Mouse (Mus musculus) MN1 (cell line): ENCODE measurements around the gene Tnfsf13.
A peak's percentile ranks its signal among the peaks of the same experiment; 100 is the strongest.
"Not testable (repeated sequence)": the region's sequence is repeated elsewhere in the genome, so short reads cannot be mapped to it uniquely, and the experiment has no call there.

Source experiments
- DNase-seq: peaks from one replicate; pipeline ENCODE4 v3.0.0-alpha.2; 2016; ENCODE audit warnings: low spot score

Tnfsf13 gene

GRCm38 (mm10) chr11:69685526-69686148 lies at the start of gene Tnfsf13:
Gene Tnfsf13 (minus strand): TSS chr11:69685784.
- DNase-seq = no peak

GRCm38 (mm10) chr11:69731408-69731807 lies 45.8 kb upstream of the Tnfsf13 start:
- DNase-seq = not testable (repeated sequence)

- DNase-seq = peak; percentile 44
Measured at GRCm38 (mm10) chr11:69729063-69729462, 43.5 kb upstream of the Tnfsf13 start.

- DNase-seq = no peak
Measured at GRCm38 (mm10) chr11:69725951-69726350, 40.4 kb upstream of the Tnfsf13 start.

GRCm38 (mm10) chr11:69723074-69723473 lies 37.5 kb upstream of the Tnfsf13 start:
- no peak for DNase-seq

GRCm38 (mm10) chr11:69720852-69721251 lies 35.3 kb upstream of the Tnfsf13 start:
- DNase-seq = no peak

- DNase-seq = no peak
Measured at GRCm38 (mm10) chr11:69719423-69719822, 33.8 kb upstream of the Tnfsf13 start.

- no peak for DNase-seq
Measured at GRCm38 (mm10) chr11:69718661-69719060, 33.1 kb upstream of the Tnfsf13 start.

GRCm38 (mm10) chr11:69716953-69717352 lies 31.4 kb upstream of the Tnfsf13 start:
- no peak for DNase-seq

- DNase-seq = peak; percentile 37
Measured at GRCm38 (mm10) chr11:69715929-69716328, 30.3 kb upstream of the Tnfsf13 start.

GRCm38 (mm10) chr11:69715482-69715881 lies 29.9 kb upstream of the Tnfsf13 start:
- DNase-seq = peak; percentile 16

- DNase-seq = peak; percentile 75
Measured at GRCm38 (mm10) chr11:69714636-69715329, 29.2 kb upstream of the Tnfsf13 start.

GRCm38 (mm10) chr11:69712954-69713672 lies 27.5 kb upstream of the Tnfsf13 start:
- DNase-seq = no peak

- no peak for DNase-seq
Measured at GRCm38 (mm10) chr11:69711082-69711481, 25.5 kb upstream of the Tnfsf13 start.

GRCm38 (mm10) chr11:69710470-69710869 lies 24.9 kb upstream of the Tnfsf13 start:
- no peak for DNase-seq

GRCm38 (mm10) chr11:69709554-69710446 lies 24.2 kb upstream of the Tnfsf13 start:
- DNase-seq = peak; percentile 18

GRCm38 (mm10) chr11:69708614-69709265 lies 23.2 kb upstream of the Tnfsf13 start:
- DNase-seq = no peak

GRCm38 (mm10) chr11:69707873-69708381 lies 22.3 kb upstream of the Tnfsf13 start:
- no peak for DNase-seq

- no peak for DNase-seq
Measured at GRCm38 (mm10) chr11:69707480-69707847, 21.9 kb upstream of the Tnfsf13 start.

GRCm38 (mm10) chr11:69706775-69707479 lies 21.3 kb upstream of the Tnfsf13 start:
- DNase-seq = peak; percentile 60

- no peak for DNase-seq
Measured at GRCm38 (mm10) chr11:69704613-69705010, 19.0 kb upstream of the Tnfsf13 start.
